Mouse (Mus musculus) mature B cell (primary cell): ENCODE data around the gene Sdc3.

Experiments
- in situ Hi-C: fragments of 300-500 bp; cut with MboI; formaldehyde crosslinking; loops from 2 replicates; pipeline ENCODE4 v1.14.3; 2019

The Sdc3 gene

DNA sequence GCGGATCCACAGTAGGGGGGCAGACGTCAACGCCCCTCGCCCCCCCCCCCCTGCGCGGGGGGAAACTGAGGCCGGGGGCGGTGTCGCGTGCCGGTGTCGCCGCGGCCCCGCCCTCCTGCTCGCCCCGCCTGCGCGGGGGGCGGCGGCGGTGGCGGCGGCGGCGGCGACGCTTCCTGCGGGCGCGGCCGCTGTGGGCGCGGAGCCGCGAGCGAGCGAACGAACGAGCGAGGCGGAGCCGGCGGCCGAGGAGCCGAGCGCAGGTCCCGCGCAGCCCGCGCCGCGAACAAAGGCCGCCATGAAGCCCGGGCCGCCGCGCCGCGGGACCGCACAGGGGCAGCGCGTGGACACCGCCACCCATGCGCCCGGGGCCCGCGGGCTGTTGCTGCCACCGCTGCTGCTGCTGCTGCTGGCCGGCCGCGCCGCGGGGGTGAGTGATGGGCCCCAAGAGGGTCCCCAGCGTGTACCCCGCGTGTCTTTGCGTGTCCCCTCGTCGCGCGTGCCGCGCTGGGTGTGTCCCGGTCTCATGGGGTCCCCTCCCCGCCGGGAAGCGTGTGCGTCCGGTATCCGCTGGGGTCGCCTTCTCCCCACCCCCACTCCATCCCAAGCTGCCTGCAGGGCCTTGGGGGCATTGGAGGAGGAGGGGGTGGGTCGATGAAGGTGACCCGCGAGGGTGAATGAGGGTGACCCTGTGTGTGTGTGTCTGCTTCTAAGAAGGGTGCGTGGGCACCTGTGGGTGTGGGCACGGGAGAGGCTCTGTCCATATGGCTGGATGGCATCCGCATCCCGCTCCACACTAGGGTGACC is at the start of gene Sdc3:
Sdc3 (plus strand) TSS at position 162 of the 804 bp plus-strand sequence.
- in situ Hi-C loops = no loop called here

DNA sequence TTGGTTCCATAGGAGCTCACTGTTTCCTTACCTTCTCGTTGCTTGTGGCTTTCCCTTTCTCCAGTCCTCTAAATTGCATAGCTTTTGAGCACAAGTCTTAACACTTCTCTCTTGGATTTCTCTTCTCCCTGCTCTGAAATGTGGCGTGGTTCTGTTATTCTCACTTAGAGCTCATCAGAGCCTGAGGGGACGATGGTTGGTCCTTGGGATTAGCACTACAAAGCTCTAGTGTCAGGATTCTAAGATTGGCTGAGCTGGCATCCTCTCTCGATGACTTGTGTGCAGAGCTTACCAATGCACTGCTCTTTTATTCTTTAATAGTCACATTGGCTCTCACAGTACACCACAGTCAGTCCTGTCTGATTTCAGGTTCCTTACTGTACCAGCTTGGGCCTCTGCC is 48.3 kb upstream of the Sdc3 start:
- in situ Hi-C loops = no loop called here

DNA sequence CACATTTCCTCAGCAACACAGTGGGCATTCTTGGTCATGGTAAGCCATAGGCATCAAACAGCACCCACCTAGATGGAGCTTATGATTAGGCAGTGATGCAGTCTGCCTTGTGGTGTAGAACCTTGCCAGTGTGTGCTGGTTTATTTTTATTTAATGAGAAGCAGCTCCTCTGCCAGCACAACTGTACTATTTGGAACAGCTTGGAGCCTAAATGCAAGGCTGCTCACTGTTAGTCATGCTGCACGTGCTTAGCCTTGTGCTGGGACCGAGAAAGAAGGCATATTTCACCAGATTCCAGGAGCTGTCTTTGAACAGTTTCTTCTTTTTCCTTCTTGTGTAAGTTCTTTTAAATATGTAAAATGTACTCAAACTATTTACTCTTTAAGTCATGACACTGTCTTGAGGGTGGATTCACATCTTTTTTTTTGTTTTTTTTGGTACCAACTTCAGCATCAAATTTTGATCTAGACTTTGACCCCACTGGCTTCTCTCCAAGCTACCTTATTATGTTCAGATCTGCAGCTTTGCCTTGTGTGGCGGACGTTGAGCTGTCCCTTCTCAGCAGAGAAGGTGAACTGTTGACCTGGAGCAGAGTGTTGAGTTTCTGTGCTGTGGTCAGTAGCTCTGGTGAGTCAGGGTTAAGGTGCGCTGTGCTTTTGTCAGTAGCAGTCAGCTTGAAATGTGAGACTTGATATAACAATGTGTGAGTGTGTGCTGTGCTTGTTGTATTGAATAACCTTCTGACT is 46.6 kb upstream of the Sdc3 start:
- in situ Hi-C loops = no loop called here

GRCm38 (mm10) chr4:130749566-130749965 is 42.8 kb upstream of the Sdc3 start:
- in situ Hi-C loops = no loop called here

DNA sequence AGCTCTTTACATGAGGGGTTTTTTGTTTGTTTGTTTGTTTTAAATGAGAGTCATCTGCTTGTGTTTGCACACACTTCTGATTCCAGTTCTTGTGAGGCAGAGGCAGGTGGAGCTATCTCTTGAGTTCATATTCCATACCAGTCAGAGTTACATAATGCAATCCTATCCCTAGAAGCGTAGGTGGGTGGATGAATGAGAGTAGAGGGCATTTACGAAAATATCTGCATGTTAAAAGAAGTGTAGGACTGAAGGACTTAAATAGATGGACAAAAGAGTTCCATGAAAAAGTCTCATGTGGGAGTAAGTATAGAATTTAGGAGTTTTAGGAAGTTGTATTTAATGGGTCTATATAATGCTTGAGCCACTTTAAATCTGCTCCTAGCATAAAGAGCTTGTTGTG is 40.4 kb upstream of the Sdc3 start:
- in situ Hi-C loops = no loop called here

- in situ Hi-C loops = no loop called here
These were observed 39.7 kb upstream of the Sdc3 start for GRCm38 (mm10) chr4:130752591-130752990.

- in situ Hi-C loops = no loop called here
These were observed 38.6 kb upstream of the Sdc3 start for GRCm38 (mm10) chr4:130753755-130754154.

DNA sequence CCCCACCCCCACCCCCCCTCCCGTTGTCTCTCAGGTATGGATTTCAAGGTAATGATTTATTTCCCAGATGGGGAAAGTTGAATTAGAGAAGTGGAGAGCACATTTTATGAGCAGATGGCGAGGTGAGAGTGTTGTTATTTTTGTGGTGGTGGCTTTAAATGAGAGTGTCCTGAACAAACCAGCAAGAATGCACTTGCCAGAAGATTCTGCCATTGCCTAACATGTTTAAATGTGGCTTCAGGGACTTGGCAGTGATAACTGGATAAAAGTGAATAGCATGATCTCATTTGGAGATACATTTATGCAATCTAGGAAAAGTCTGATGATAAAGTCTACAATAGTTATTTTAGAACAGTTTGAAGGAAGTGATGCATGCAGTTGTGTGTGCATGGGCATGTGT is 37.6 kb upstream of the Sdc3 start:
- in situ Hi-C loops = no loop called here

- in situ Hi-C loops = no loop called here
These were observed 32.5 kb upstream of the Sdc3 start for GRCm38 (mm10) chr4:130759875-130760274.

DNA sequence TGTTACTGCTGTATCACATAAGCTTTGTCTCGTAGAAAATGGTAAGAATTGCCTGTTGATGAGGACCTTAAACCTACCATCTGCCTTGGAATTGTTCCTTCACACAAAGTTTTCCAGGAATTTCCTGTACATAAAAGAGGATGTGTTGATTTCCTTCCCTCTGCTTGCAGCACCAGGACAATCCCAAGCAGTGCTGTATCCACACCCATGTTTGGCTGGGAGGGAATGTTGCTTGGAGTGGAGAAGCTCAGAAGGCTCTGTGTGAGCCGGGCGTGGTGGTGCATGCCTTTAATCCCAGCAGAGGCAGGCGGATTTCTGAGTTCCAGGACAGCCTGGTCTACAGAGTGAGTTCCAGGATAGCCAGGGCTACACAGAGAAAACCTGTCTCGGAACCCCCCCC is 30.5 kb upstream of the Sdc3 start:
- in situ Hi-C loops = no loop called here

- in situ Hi-C loops = no loop called here
These were observed 26.8 kb upstream of the Sdc3 start for GRCm38 (mm10) chr4:130765399-130766160.

DNA sequence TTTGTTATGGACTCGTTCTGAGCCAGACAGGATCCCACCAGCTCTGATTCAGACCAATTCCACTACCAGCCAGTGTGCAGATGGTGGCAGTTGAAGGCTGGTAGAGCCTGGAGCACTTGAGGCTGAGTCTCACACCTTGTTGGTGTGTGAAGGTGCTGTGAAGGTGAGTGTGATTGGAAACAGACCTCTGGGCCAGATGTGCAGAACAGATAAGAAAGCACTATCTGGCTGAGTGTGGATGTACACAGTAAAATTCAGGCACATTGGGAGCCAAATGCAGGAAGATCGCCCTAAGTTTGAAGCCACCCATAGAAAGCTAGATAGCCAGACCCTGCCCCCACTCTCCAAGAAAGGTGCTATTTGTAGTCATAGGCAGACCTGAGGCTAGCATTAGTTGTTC is 25.9 kb upstream of the Sdc3 start:
- in situ Hi-C loops = no loop called here

DNA sequence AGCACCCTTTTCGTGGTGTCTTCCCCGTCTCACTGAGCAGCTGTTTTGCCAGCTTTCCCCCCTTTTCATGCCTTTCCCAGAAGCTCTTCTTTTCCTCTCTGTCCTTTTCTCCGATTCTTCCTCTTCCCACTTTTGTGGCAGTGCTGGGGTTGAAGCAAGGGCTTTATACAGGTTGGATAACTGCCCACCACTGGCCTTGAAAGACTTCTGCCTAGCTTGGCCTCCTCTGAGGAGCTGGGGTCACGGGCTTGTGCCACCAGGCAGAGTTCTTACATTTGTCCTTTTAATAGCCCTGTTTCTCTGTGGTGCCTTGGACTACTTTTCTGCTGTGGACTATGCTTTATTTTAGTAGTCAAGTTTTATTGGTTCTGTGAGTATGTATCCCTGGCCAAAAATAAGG is 25.4 kb upstream of the Sdc3 start:
- in situ Hi-C loops = no loop called here

GRCm38 (mm10) chr4:130773899-130774298 is 18.4 kb upstream of the Sdc3 start:
- in situ Hi-C loops = no loop called here

GRCm38 (mm10) chr4:130774822-130775221 is 17.5 kb upstream of the Sdc3 start:
- in situ Hi-C loops = no loop called here

- in situ Hi-C loops = no loop called here
These were observed 14.7 kb upstream of the Sdc3 start for GRCm38 (mm10) chr4:130777647-130778046.

GRCm38 (mm10) chr4:130779037-130779436 is 13.3 kb upstream of the Sdc3 start:
- in situ Hi-C loops = no loop called here

DNA sequence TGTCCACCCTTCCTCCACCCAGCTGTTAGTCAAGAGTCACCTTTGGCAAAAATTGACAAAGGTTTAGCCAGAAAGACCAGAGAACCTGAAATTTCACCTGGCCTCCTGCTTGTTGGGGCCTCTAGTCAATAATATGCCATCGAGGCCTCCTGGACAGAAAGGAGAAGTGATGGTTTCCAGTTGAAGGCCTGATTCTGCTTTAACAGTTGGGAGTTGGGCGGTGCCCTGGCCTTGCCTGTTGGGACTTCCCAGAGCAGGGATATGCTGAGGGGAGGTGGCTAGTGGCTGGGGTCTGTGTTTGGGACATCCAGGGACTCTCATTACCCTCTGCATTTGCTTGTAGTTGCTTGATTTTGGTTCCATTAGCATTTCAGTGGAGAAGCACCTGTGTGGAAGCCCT is 9.8 kb upstream of the Sdc3 start:
- in situ Hi-C loops = no loop called here

DNA sequence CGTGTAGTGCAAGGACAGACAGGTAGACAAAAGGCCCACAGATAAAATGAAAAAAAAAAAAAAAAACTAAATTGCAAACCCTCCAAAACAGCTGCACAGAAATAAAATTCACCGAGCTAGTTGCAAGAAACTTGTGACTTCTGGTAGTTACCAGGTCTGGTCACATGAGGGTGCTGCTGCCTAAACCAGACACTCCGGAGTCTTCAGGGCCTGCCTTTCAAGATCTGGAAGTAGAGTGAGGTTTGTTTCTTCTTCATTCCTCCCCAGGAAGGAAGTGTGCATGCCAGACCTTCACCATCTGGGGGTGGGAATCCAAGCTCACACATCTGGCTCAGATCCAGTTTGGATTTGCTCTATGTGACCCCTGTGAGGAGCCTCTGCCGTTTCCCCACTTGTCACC is 7.6 kb upstream of the Sdc3 start:
- in situ Hi-C loops = loop anchor here (5.0 kb wide), 2 partner anchors 93 to 163 kb away; no protein-coding TSS in a partner anchor

- in situ Hi-C loops = loop anchor here (5.0 kb wide), 2 partner anchors 90 to 160 kb away; no protein-coding TSS in a partner anchor
These were observed 4.8 kb upstream of the Sdc3 start for GRCm38 (mm10) chr4:130787530-130787929.

DNA sequence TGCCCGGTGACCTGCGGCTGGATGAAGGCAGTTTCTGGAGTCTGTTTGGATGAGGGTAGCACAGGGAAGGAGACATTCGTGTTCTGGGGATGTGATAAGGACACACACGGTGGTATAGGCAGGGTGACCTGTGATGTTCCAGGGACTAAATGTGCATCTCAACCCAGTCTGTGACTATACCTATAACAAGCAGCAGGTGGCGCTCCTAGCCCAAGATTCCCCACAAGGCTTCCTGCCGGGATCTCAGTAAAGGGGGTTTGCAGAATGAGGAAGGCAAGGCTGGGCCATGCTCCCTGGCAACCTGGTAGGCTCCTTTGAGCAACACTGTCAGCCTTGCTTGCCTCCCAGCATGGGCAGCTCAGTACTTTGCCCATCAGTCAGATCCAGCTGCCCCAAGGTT is 2.2 kb upstream of the Sdc3 start:
- in situ Hi-C loops = no loop called here

GRCm38 (mm10) chr4:130791811-130792375 is 444 bp upstream of the Sdc3 start:
- in situ Hi-C loops = no loop called here
